Mouse (Mus musculus) bone marrow macrophage, adult 2 months (primary cell): ENCODE measurements around the gene Cd248. TPM values are rescaled to one million over a fixed set of nuclear protein-coding genes. Genes with fewer than 3 reads are reported as not detected.
"Not testable (repeated sequence)": the region's sequence is repeated elsewhere in the genome, so short reads cannot be mapped to it uniquely, and the experiment has no call there.

ENCODE experiments used
- H3K27ac ChIP-seq: 2 replicates; pipeline ENCODE4 v1.5.1; 2012; ENCODE audit warnings: low read depth, low read length; ENCODE audit not compliant: insufficient read depth
- H3K4me1 ChIP-seq: 2 replicates; pipeline ENCODE4 v1.6.1; 2012; ENCODE audit warnings: low read length; ENCODE audit not compliant: control insufficient read depth, insufficient read depth
- H3K4me3 ChIP-seq: 2 replicates; pipeline ENCODE4 v1.5.1; 2012; ENCODE audit warnings: mild to moderate bottlenecking, low read length, moderate library complexity; ENCODE audit not compliant: insufficient read depth
- CTCF ChIP-seq: IDR thresholded peaks from 2 replicates; pipeline ENCODE4 v1.5.1; 2012; ENCODE audit warnings: low read depth, mild to moderate bottlenecking, low read length, moderate library complexity
- POLR2A ChIP-seq: IDR thresholded peaks from 2 replicates; pipeline ENCODE4 v1.6.1; 2012; ENCODE audit warnings: mild to moderate bottlenecking, low read depth, low read length, borderline replicate concordance
- polyA plus RNA-seq: library from polyadenylated mRNA; stranded (reverse); fragments of >200 nt; gene quantifications from 2 replicates; pipeline ENCODE4 v1.2.4, GENCODE M21; 2012; ENCODE audit not compliant: missing spikeins, insufficient read depth, insufficient read length

Cd248 gene
- polyA plus RNA-seq, 1 experiment = 0.35 TPM

GRCm38 (mm10) chr19:5073518-5073917 is 5.6 kb downstream of the Cd248 start:
- Histone ChIP-seq H3K4me1 (peaks cover 16% of the 10 kb centered on the region; the same call in 1 of the 2 replicates), H3K4me3 (no peak overlapping the region), H3K27ac (no peak overlapping the region)
- TF ChIP-seq POLR2A = no peak
- no peak for TF ChIP-seq CTCF

GRCm38 (mm10) chr19:5079279-5079678 is 11.4 kb downstream of the Cd248 start:
- peaks cover 6% of the 10 kb centered on the region; the same call in 1 of the 2 replicates for H3K4me1 ChIP-seq
- TF ChIP-seq CTCF = no peak
- no peak for TF ChIP-seq POLR2A
- no peak overlapping the region for H3K4me3 ChIP-seq
- no peak overlapping the region for H3K27ac ChIP-seq

DNA sequence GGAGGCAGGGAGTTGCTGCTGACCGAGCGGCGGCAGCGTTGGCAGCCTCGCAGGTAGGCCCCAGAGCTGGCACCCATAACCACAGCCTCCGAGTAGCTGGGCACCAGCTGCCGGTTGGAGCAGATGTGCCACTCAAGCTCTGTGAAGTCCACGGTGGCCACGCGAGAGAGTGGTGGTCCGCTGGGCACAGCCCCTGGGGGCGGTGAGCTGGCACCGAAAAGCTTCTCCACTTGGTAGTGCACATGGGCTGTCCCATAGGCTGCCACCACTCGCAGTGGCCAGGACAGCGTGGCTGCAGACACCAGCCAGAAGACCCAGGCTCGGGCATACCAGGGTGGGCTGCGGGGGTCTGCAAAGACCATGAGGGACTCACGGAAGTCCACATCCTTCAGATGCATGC is 14.1 kb downstream of the Cd248 start:
- Histone ChIP-seq H3K27ac (no peak overlapping the region), H3K4me3 (no peak overlapping the region), H3K4me1 (peaks cover 4% of the 10 kb centered on the region; the same call in 1 of the 2 replicates)
- TF ChIP-seq POLR2A (no peak), CTCF (no peak)

DNA sequence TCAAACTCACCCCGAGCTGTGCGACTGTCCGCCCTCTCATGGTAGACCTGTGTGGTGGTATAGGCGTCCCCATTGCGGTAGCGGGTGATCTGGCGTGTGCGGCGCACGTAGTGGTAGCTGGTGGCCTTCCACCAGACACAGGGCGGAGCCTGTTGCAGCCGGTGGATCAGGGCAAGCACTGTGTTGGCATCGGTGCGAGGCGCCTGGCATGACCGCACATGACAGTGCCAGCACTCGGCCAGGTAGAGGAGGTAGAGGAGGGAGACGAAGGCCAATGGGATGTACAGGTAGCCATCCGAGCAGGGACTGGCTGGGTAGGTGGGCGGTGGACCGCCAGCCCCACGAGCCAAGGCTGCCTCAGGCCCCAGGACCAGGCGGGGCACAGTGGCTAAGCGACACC is 14.7 kb downstream of the Cd248 start:
- H3K4me3 ChIP-seq = no peak overlapping the region
- no peak overlapping the region for H3K27ac ChIP-seq
- H3K4me1 ChIP-seq = peaks cover 9% of the 10 kb centered on the region
- TF ChIP-seq CTCF = no peak
- TF ChIP-seq POLR2A = no peak

DNA sequence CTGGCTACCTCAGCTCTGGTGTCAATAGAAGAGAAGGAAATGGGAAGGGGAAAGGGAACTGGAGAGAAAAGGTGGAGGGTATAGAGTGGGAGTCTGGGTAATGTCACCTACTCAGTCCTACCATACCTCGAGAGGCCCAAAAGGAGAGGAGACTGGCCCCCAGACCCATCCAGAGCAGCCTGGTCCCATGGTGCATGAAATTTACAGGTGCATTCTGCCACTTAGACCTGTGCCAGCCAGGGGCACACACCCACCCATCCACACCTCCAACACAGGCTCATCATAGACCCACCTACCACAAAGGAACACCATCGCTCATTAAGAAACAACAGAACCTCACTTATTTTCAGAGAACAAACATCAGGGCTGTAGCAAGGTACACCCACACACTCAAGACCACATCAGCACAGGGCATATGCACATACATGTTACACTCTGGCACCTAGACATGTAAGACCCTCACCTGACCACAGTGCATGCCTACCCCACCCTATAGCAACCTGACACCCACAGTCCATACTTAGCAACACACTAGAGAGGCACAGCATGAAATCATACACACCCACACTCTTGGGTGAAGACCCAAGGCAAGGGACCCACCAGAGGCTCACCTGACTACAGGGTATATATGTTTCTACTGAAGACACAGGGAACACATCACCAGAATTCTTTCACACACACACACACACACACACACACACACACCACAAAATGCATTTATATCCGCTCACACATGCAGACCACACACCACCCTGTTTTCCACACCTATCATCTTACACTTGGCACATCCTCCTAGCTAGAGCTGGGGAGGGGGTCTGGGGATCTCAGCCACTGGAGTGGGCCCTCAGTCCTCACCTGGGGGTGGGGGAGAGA is 16.3 kb downstream of the Cd248 start:
- peaks cover 11% of the 10 kb centered on the region for H3K4me1 ChIP-seq
- no peak for TF ChIP-seq CTCF
- TF ChIP-seq POLR2A = no peak
- no peak overlapping the region for H3K4me3 ChIP-seq
- H3K27ac ChIP-seq = no peak overlapping the region

DNA sequence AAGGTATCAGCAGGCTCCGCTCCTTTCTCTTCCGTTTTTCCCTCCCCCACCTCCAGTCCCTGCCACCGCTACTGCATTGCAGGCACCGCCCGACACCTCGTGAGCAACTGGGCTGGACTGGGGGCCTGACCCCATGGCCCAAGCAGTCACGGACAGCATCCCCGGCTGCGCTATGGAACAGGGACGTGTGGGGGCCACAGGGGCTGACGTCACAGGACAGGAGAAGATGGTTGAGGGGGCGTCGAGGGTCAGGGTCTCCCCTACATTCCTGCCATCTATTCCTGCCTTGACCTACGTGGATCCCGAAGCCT is 16.9 kb downstream of the Cd248 start:
- Histone ChIP-seq H3K4me1 (peaks cover 14% of the 10 kb centered on the region), H3K27ac (no peak overlapping the region), H3K4me3 (peak overlapping the region; percentile 65)
- TF ChIP-seq POLR2A (no peak), CTCF (no peak)

DNA sequence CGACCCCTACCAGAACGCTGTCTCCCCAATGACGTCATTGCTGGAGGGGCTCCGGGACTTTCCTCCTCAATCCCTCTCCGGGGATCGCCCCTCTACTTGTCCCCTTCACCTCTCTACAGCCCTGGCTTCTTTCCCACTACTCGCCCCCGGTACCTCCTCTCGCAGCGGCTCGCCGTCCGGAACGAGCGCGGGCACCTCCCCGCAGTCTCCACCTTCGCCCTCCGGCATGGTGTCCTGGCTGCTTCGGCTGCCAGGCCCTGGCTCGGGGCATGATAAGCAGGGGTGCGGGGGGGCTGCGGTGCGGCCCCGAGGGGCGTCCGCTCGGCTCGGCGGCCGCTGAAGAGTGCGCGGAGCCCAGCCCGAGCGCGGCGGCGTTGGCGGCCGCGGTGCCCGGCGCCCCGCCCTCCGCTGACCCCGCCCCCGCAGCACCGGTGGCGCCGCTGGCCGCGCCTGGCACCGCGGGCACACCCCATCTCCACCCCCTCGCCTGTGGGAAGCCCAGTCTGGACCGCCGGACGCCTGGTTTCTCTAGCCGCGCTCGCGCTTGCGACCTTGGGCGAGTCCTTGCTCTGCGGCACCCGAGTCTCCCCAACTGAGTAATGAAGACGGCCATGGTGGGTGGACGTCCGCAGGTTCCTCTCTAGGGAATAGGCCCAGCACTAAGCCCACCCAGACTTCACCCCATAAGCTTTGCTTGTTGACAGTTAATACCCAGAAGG is 17.4 kb downstream of the Cd248 start, which contains the start of gene Tmem151a:
Gene Tmem151a (minus strand): TSS at position 387 of the 719 bp plus-strand sequence.
- no peak for TF ChIP-seq POLR2A
- TF ChIP-seq CTCF = no peak
- peaks cover 14% of the 10 kb centered on the region for H3K4me1 ChIP-seq
- H3K4me3 ChIP-seq = peak within 1 kb of the TSS; percentile 65
- H3K27ac ChIP-seq = no peak within 1 kb of the TSS

DNA sequence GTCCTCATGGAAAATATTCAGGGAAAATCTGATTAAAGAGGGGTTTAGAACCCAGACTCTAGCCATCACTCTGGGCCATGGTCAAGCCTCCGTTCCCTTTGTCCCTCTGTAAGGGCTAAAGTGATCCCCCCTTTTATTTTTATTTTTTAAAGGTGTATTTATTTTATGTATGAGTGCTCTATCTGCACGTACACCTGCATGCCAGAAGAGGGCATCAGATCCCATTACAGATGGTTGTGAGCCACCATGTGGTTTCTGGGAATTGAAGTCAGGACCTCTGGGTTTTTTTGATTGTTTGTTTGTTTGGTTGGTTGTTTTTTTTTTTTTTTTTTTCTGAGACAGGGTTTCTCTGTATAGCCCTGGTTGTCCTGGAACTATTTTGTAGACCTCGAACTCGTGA is 18.7 kb downstream of the Cd248 start:
- peaks cover 14% of the 10 kb centered on the region for H3K4me1 ChIP-seq
- H3K27ac ChIP-seq, H3K4me3 ChIP-seq: not testable (repeated sequence)

DNA sequence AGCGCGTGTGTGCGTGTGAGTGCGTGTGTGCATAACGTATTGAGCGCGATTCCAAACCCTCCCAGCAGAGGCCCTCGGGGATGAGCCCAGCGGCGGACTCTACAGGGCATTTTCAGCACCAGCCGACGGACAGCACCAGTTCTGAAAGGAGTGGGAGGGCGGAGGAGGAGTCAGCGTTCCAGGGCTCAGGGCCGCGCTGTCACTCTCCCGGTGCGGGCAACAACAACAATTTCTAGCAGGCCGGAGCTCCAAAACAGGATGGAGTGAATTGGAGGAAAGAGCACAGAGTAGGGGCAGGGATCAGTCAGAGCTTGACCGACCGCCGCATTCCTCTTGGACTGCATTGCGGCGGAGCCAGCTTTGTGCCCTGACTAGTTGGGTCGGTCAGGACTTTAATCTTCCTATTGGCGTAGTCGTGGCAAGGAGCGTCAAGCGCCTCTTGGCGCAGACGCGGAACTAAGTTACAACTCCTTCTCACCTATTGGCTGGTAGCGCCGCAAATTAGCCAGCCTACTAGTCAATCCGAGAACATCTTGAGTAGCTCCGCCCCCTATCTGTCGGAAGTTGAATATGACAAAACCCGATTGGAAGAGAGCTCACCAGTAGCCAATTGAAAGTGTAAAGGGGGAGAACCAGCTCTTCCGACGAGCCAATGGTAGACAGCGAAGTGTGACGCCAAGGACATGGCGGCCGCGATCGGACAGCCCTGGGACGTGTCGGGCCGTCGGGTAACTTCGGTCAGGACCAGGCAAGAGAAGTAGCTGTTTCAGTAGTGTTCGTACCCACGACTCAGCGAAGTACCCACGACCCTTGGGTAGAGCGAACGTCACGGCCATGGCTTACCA is 20.2 kb downstream of the Cd248 start, which contains the start of gene Yif1a:
Gene Yif1a (plus strand): TSS at position 655 of the 845 bp plus-strand sequence.
- H3K4me1 ChIP-seq = peaks cover 14% of the 10 kb centered on the region
- TF ChIP-seq CTCF = no peak
- TF ChIP-seq POLR2A = no peak
- H3K27ac ChIP-seq = peak within 1 kb of the TSS; percentile 50

More for the DNA sequence above, 20.2 kb downstream of the Cd248 start, which contains the start of gene Yif1a:
- peak within 1 kb of the TSS; percentile 91 for H3K4me3 ChIP-seq
